Mouse (Mus musculus): ENCODE data around the gene Sap25. TPM values are rescaled to one million over a fixed set of nuclear protein-coding genes. Genes with fewer than 3 reads are reported as not detected.

Sap25 gene
- total RNA-seq, 2 experiments from 2014 or later, result 20.8 to 32.1 TPM

DNA sequence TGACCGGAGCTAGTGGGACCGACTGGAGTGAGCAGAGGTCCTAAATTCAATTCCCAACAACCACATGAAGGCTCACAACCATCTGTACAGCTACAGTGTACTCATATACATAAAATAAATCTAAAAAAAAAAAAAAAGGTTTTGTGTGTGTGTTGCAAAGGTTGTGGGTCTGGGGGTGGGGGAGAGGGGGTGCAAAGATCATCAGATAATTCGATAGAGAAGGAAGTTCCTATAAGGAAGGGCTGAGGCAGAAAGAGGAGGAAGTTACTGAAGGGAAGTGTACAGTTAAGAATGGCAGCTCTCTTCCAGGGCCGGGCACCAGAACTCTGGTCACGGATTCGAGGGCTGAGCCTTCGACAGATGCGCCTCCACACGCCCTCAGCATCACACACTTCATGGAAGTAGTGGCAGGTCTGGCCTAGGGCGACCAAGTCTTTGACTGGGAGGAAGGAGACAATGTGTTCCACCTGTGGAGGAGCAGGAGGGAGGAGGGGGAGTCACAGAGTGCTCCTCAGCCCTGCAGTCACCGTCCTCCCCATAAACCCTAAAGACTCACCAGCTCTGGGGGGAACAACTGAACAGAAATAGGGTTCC lies 17.1 kb upstream of the Sap25 start:
- peak; percentile 13 for ATAC-seq (replicated peaks; ENCODE audit: poor library complexity, severe bottlenecking)

DNA sequence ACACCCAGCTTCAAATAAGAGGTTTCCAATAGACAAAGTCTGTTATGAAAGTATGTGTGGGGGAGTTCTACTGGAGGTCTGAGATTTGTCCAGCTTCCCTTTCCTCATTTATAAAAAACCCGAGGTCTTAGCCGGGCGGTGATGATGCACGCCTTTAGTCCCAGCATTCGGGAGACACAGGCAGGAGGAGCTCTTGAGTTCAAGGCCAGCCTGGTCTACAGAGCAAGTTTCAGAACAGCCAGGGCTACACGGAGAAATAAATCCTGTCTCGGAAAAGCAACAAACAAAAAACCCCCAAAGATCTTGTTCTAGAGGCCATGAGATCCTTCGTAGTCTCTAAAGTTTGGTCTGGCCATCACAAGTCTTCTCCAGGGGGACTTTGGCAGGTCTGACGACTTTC lies 13.1 kb upstream of the Sap25 start:
- no peak for ATAC-seq (replicated peaks; ENCODE audit: poor library complexity, severe bottlenecking)

DNA sequence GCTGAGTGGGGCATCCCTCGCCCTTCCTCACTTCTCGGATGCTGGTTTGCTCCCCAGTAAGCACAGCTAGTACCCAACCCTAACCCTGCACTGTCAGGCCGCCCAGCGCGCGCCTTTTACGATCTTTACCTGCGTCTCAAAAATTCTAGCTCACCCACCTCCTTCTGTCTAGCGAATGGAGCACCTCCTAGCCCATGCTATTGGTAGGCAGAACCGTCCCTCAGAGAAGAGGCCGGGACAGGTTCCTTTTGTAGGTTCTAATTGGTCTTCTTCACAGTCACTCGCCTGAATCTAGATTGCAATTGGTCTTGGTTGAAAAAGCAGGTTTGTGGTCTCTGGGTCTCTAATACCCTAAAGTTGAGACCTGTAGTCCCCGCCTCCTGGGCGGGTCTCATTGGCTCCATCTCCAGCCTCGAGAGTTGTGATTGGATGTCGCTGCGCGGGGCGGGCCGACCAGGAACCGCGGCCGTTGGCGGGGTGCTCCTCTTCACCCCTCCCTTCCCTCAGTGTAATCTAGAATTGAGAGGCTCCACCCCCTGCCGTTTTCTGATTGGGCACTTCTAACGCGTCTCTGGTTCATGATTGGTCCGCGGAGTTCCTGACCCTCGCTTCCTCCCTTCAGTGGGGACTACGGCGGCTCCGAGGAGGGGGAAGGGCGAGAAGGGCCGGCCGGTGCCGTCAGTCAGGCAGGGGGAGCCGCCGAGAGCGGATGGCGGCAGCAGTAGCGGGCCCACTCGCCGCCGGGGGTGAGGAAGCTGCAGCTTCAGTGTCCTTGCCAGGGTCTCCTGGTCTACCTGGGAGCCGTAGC lies 12.4 kb upstream of the Sap25 start, which contains the start of the genes Fbxo24, Lrch4 and Gm20605:
Gene Fbxo24 (minus strand): TSS at position 505 of the 808 bp plus-strand sequence.
Gene Lrch4 (plus strand): TSS at position 624 of the 808 bp plus-strand sequence.
Gene Gm20605 (plus strand): TSS at position 678 of the 808 bp plus-strand sequence.
- peak; percentile 72 for ATAC-seq (replicated peaks; ENCODE audit: poor library complexity, severe bottlenecking)

DNA sequence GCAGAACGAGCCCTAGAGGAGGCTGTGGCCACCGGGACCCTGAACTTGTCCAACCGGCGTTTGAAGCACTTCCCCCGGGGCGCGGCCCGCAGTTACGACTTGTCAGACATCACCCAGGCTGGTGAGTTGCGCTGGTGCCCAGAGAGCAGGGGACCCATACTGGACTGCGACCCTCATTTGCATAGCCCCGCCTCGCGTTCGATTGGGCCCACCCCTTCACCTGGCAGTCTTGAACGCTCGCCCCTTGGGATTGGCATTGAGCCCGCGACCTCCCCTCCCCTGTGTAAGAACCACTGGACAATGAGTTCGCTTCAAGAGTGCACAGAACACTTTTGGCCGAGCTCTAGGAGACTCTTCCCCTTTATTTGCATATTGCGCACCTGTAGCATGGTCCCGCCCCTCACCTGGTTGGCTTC lies 11.8 kb upstream of the Sap25 start:
- ATAC-seq (replicated peaks; ENCODE audit: poor library complexity, severe bottlenecking), result peak; percentile 7

DNA sequence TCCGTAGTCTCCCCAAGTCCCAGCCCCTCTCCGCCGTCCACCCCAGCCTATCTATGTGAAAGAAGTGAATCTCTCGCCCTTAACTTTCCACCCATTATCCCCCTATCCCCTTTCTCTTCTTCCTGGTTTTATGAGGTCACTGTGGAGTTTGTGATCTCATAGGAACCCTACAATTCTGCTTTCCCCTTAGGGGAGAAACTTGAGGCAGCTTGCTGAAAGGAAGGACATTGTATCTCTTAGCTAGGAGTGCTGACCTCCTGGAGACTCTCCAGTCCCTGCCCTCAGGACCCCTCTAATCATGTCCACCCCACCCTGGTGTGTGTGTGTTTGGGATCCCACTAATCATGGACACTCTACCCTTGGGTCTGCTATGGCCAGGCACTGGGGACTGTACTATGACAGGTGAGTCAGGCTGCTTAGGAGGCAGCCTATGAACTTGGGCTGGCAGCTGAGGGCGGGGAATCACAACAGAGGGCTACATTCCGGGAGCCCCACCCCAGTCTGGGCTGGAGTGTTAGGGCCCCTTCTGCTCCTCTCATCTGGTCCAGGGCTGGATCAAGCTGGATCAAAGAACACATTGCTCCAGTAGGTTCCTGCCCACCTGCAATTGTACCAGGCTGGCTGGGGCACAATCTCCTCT lies 11.1 kb upstream of the Sap25 start:
- ATAC-seq (replicated peaks; ENCODE audit: poor library complexity, severe bottlenecking), result no peak

DNA sequence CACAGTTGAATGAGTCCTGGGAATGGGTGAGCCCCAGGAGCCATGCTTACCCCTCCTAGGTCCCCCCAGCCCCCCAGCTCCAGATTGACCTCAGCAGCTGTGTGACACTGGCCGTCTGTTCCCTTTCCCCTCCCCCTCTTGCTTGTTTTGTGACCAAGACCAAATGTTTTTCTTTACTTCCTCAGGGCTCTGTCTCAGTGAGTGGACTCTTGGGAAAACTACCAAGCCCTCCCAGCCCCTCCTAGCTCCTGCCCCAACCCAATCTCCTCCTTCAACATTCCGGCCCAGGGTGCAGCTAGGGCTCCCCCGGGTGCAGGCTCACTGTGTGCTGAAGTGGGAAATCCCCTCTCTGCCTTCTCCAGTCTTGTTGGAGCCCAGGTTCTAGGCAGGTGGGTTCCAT lies 10.5 kb upstream of the Sap25 start:
- ATAC-seq (replicated peaks; ENCODE audit: poor library complexity, severe bottlenecking), result no peak

DNA sequence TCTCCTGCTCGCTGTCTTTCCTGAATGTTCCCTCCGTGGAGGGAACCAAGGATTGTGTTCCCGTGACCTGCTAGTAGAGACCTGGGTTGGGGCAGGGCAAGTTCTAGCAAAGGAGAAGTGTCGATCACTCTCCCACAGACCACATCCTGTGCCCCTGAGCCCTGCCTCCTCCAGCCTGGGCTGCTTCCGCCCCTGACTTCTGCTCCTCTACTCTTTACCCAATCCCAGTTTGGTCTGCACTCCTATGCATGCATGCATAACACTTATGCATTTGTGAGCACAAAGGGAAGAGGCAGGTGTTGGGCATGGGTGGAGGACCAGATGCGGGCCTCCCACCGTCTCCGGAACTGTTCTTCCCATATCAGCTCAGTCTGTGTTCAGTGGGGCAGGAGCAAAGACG lies 10.0 kb upstream of the Sap25 start:
- ATAC-seq (replicated peaks; ENCODE audit: poor library complexity, severe bottlenecking), result peak; percentile 59

DNA sequence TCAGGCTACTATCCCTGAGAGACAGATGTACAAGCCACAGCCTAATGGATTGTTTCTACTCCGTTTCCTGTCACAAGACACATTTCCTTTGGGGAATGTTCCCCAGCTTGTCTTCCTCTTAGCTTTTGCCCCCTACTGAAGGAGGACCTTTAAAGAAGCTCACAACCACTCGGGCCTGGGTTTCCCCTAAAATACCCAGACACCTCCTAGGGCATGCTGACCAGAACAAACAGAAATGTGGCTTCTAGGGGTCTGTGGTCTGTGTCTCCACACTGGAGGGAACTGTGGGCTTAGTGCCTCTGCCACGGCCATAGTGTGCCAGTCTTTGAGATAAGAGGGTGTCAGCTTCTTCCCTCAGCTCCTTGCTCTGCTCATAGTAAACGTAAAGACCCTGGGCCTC lies 9.5 kb upstream of the Sap25 start:
- ATAC-seq (replicated peaks; ENCODE audit: poor library complexity, severe bottlenecking), result no peak

DNA sequence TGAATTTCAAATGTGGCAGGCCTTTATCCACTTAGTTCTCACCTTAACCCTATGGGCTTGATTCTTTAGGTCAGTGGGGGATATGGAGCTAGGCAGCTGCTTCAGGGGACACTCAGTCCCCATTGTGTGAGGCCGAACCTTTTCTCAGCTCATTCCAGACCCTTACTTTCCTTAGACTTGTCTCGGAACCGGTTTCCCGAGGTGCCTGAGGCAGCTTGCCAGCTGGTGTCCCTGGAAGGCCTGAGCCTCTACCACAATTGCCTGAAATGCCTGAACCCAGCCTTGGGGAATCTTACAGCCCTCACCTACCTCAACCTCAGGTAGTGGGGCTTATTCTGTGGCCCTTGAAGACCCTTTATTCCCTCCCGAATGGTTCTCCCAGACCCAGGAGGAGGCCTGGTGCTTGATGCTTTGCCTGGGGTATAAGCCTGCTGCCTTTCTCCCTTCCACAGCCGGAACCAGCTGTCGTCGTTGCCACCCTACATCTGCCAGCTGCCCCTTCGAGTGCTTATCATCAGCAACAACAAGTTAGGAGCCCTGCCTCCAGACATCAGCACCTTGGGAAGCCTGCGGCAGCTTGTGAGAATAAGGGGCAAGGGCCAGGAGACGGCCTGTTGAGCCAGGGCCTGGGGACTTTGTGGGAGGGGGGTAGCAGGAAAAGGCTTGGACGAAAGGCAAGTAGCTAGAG lies 7.6 kb upstream of the Sap25 start:
- no peak for ATAC-seq (replicated peaks; ENCODE audit: poor library complexity, severe bottlenecking)

DNA sequence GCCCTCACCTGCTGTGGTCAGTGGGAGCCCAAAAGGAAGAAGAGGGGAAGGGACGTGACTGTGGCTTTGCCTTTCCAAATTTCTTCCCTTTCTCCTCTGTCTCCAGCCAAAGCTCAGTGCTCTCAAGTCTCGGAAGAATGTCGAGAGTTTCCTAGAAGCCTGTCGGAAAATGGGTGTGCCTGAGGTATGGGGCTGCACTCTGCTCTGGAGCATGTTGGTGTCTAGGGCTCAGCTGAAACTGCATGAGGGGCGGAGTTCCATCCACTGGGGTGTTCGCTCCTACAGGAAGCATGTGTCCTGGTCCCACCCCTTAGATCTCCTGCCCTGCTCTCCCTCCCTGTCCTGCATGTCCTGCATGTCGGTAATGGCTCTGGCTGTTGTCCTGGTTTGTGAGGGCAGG lies 1.7 kb upstream of the Sap25 start:
- ATAC-seq (replicated peaks; ENCODE audit: poor library complexity, severe bottlenecking), result no peak

DNA sequence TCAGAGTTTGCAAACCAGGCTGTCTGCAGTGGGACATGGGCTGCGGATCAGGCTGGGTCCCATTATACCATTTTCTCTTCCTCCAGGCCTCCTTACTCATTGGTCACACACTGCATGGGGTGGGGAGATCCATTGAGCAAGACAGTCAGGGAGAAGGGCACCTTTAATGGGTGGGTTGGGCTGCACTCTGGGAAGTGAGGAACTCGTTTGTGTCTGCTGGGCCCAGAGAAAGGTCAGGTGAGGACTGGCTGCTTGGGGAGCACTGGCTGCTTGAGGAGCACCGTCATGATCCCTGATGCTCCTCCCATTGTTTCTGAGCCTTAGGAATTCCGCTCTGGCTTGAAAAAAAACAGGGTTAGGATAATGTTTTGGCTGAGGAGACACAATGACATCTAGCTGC lies 1.8 kb downstream of the Sap25 start:
- ATAC-seq (replicated peaks; ENCODE audit: poor library complexity, severe bottlenecking), result no peak

DNA sequence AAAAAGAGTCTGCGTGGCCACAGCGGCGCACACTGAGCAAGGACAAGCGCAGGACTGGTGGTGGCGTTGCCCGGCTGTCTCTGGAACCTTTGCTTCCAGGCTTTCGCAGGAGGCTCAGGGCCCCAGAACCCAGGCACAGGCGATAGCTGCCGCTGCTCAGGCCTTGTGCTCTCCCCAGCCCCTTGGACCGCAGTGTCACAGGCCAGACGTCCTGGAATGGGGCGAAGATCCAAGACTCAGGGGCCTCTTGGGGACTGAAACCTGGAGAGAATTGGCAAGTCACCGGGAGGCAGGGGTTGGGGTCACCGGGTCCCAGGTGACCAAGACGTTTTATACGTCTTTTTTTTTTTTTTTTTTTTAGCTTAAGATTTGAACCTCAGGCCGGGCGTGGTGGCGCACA lies 3.4 kb downstream of the Sap25 start:
- ATAC-seq (replicated peaks; ENCODE audit: poor library complexity, severe bottlenecking), result no peak

DNA sequence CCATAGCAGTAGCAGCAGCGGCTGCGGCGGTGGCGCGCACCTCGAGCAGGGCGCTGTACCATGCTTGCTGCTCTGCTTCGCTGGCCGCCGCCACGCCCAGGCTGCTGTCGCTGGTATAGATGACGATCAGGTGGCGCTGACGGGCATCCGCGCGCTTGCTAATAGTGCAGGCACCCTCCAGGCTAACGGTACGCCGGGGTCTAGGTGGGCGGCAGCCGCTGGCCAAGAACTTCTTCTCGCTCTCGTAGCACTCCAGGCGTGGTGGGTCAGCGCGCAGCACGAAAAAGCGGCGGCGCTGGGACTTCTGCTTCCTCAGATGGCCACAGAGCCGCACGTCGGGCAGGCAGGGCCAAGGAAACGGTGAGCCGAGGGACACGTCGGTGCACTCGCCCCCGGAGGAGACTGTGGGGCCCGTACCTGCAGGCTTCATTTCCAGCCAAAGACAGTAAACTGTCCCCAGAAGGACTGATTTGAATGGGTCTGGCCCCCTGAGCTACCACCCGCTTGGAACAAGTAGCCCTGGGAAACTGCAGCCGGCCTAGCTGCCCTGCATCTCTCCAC lies 4.0 kb downstream of the Sap25 start:
- peak; percentile 54 for ATAC-seq (replicated peaks; ENCODE audit: poor library complexity, severe bottlenecking)

DNA sequence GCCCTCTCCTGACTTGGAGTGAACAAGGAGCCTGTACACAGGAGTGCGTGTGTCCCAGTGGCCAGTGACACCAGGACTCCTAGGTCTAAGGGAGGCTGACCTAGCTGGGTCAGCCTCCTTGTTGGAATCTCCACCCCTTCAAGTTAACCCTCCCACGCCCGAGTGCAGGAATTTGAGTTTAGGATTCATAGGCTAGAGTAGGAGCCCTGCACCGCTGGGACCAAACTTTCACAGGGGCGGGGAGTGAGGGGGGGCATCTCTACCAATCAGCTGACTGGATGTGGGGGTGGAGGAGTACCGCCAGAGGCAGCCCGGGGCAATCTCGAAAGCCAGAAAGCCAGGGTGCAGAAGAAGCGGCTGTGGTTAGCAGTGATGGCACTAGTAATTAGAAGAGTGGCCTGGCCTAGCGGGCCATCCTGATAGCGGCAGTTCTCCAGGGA lies 4.5 kb downstream of the Sap25 start, which contains the start of gene Irs3:
Gene Irs3 (minus strand): TSS at position 63 of the 440 bp plus-strand sequence.
- no peak; the same call in 1 of the 2 replicates for ATAC-seq (replicated peaks; ENCODE audit: poor library complexity, severe bottlenecking)

DNA sequence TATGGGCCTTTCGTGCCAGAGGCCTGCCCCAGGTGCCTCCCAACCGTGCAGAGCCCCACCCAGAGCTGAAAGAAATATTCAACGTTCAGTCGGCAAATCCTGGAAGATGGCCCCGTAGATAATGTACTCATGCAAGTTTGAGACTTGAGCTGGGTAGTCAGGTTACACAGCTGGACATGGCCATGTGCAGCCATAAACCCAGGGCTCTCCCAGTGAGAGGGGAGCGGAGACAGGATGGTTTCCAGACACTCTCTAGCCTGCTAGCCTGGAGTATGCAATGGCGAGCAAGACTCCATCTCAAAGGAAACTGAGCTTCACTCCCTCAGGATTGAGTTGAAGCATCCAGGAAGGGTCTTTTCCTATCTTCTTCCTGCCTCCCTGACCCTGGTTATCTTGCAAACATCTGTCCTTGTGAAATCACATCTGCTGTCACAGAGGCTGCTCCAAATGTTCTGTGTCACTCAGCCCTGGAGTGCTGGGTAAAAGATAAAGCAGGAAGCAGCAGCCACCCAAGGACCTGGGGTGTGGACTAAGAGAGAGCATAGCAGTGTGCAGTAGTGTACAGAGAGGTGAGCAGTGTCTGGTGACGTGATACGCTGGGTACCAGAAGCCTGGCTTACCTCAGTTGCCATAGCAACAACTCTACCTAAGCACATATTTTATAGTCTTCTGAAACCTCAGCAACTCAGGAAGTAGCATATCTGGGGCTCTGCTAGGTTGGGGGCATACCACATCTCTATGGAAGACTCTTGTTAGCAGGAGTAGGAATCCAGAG lies 6.9 kb downstream of the Sap25 start:
- ATAC-seq (replicated peaks; ENCODE audit: poor library complexity, severe bottlenecking), result no peak

DNA sequence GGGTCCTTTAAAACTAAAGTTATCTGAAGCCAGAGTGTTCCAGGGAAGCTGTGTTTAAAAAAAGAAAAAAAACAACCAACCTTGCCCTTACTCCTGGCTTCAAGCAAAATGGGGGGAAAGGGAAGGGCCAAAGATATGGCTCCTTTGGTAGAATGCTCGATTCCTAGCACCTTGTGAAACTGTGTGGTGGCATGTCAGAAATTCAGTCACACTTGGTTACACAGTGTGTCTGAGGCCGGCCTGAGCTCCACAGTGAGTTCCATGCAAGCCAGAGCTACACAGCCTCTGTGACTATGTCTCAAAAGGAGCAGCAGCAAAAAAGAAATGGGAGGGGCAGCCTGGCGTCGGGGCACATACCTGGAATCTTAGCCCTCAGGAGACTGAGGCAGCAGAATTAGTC lies 8.1 kb downstream of the Sap25 start:
- no peak for ATAC-seq (replicated peaks; ENCODE audit: poor library complexity, severe bottlenecking)

DNA sequence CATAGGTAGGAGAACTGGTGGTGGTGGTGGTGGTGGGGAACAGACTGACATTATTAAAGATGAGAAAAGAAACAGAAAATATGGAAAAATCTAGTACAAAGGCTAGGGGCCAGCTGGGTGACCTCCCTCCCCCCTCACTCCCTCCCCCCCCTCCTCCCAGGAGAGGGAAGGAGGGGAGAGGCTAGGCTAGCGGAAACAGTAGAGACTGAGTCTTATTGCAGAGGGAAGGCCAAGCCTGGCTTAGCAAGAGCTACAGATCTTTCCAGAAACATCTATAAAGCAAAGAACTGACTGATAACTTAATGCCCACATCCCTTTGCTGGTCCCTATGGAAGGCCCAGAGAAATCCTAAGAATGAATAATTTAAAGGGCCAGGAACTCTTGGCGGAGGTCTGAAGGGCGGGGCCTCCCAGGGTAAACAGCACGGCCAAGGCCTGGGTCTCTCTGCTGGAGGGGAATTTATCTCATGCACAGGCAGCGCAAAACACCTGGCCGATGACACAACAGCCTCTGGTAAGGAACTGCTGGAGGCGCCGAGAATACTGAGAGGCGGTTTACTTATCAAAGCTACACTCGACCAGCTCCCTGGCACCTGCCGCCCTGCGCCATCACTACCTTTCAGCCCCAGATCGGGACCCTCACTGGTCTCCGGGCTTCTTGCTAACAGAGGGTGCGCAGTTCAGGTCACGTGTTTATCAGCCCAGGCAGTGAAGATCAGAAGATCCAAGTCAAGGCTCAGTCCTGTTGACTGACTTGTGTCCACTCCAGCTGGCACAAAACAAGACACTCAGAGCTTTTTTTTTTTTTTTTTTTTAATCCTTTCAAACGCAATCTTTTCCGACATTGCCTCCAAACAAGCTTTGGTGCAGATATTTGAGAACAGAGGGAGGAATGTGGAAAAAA lies 8.8 kb downstream of the Sap25 start:
- ATAC-seq (replicated peaks; ENCODE audit: poor library complexity, severe bottlenecking), result no peak

DNA sequence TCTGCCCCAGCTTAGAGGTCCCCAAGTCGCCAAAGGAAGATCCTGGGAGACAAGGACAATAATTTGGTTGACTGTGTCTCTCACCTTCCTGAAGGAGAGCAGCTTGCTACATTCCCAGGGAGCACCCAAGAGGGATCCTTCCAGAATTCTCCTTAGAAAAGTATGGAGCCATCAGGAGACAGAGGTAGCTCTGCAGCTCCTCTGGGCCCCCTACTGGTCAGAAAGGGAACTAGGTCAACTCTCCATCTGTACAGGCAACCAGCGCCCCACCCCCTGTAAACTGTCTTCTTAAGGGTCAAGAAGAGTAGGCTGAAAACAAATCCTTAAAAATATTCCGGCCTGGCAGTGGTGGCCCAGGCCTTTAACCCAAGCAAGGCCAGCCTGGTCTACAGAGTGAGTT lies 11.3 kb downstream of the Sap25 start:
- ATAC-seq (replicated peaks; ENCODE audit: poor library complexity, severe bottlenecking), result peak; percentile 38; the same call in 1 of the 2 replicates
